Mouse (Mus musculus): Measurements from ENCODE around the gene Nip7.
"Not testable (repeated sequence)": the region's sequence is repeated elsewhere in the genome, so short reads cannot be mapped to it uniquely, and the experiment has no call there.

Gene Nip7

DNA sequence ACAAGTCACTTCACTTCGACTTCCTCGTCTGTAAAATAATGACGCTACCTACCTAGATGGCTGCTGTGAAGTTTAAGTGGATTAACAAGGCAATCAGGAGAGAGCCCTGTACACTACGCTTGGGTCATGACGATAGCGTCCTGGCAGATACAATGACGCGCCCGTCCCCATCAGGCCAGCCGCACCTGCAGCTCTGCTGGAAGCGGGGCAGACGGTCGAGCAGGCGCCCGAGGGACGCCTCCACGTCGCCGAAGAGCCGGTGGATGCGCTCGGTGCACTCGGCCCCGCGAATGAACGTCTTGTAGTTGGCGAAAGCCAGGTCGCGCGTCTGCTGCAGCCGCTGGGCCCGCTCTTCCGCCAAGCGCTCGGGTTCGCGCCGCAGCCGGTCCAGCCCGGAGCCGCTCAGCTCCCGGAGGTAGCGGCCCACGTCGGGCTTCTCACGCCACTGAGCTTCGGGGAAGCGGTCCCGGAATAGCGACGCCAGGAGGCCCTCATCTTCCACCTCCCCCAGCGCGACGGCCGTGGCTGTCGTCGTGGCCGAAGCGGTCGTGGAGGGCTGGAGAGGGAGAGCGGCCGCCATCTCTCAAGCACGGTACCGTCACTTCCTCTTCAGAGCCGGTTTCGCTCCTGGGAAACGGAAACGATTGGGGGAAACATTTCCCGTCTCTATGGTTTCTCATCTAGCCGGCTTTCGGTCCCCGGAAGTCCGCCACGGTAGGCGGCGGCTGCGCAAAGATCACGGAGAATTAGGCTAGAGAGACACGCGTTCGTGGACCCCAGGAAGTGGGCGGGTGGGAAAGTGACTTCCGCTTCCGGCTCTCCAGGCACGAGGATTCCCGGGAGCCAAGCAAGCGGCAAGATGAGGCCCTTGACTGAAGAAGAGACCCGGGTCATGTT is at the start of gene Nip7, which contains the start of gene Cog8:
Gene Nip7, plus strand, starts transcription at position 802 of the 897 bp plus-strand sequence.
Gene Cog8, minus strand, starts transcription at position 614 of the 897 bp plus-strand sequence.
- DNase-seq (ENCODE audit: extremely low spot score, low read depth, low spot score) = peak; percentile 92

DNA sequence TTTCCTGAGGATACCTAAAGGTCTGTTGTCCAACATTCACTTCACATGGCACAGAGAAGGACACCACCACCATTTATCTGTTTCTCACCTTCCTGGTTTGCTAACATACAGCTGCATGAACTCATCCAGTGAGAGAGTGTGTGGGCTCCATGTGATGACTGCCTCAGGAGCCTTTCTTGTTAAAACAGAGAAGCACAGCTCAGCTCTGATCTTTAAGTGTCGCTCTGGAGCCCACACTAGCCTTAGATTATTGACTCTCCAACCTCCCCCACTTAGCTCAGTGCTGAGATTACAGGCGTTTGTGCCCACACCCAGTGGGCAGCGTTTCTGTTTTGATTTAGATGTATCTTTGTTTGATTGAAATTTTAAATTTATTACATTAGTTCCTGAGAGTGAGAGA is 48.9 kb upstream of the Nip7 start:
- no peak for DNase-seq (ENCODE audit: extremely low spot score, low read depth, low spot score)

DNA sequence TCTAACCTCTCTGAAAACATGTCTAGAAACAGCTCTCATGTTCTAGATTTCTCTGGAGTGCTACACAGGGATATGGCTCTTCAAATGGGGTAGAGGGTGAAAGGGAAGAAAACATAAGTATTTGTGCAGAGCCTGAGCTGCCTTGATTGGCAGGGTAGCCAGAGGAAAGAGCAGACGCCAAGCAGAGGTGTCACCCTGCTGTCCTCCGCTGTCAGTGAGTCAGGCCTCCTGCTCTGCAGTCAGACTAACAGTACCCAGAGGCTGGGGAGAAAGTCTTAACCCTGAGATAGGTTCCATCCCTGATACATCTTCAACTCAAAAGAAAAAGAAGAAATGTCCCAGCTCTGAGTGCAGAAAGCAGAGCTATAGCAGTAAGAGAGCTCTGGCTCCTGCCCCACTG is 44.0 kb upstream of the Nip7 start:
- DNase-seq (ENCODE audit: extremely low spot score, low read depth, low spot score) = no peak

DNA sequence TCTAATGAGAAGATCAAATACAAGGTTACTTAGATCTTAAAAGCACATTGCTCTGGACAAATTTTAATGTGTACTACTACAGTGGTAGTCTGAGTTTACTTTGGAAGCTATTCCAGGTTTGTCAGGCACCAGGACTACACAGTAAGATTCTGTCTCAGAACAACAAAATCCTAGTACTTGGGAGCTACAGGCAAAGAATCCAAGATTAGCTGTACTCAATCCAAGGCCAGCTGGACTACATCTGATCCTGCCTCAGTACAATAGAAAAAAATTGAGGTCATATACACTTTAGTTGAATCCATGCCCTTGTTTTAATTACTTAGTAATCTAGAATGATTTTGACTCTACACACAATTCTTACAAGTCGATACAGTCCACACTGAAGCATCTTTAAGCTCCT is 41.8 kb upstream of the Nip7 start:
- no peak for DNase-seq (ENCODE audit: extremely low spot score, low read depth, low spot score)

DNA sequence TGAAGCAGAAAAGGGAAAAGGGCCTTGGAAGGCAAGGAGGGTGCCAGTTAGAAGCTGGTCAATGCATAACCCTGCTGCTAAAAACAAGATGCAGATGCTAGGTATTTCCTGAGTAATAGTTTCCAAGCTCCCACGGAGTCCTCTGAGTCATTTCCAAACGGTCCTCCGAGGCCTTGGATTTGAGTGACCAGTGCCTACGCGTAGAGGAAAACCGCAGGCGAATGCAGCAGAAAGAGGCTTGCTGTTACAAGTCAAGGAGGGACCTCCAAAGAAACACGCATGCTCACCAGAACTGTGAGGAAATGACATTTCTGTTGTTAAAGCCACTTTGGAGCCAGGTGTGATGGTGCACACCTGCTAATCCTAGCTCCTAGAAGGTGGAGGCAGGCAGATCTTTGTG is 33.2 kb upstream of the Nip7 start:
- DNase-seq (ENCODE audit: extremely low spot score, low read depth, low spot score) = no peak

DNA sequence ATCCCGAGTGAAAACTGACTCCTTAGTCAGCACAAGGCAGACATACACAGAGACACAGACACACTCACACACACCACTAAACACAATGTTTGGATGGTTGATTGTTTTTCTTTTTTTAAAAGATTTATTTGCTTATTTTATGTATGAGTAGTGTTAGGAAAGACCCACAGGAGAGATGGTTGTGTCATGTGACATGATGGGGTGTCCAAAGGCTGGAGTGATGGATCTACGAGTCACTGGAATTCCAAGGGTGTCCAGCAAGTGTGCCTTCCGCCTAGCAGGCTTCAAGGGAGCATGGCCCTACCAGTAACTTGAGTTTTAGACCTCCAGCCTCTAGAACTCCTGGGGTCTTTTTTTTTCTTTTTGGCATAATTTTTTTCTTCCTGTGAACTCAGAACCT is 27.4 kb upstream of the Nip7 start:
- DNase-seq (ENCODE audit: extremely low spot score, low read depth, low spot score) = no peak

DNA sequence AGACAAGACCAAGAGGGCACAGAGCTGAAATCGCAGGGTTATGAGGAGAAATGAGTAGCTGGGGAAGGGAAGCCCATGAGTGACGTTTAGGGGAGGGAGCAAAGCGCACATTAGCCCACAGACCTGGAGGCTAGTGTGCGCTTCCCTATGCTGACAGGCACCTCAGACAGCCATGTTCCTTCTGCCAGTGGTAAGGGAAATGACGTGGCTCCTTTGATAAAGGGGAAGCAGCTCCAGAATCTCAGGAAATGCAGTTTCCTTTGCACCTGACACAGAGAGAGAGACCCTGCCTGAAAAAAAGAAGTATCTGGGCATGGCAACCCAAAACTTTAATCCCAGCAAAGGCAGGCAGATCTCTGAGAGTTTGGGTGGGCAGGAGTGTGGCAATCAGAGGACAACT is 26.6 kb upstream of the Nip7 start:
- no peak for DNase-seq (ENCODE audit: extremely low spot score, low read depth, low spot score)

DNA sequence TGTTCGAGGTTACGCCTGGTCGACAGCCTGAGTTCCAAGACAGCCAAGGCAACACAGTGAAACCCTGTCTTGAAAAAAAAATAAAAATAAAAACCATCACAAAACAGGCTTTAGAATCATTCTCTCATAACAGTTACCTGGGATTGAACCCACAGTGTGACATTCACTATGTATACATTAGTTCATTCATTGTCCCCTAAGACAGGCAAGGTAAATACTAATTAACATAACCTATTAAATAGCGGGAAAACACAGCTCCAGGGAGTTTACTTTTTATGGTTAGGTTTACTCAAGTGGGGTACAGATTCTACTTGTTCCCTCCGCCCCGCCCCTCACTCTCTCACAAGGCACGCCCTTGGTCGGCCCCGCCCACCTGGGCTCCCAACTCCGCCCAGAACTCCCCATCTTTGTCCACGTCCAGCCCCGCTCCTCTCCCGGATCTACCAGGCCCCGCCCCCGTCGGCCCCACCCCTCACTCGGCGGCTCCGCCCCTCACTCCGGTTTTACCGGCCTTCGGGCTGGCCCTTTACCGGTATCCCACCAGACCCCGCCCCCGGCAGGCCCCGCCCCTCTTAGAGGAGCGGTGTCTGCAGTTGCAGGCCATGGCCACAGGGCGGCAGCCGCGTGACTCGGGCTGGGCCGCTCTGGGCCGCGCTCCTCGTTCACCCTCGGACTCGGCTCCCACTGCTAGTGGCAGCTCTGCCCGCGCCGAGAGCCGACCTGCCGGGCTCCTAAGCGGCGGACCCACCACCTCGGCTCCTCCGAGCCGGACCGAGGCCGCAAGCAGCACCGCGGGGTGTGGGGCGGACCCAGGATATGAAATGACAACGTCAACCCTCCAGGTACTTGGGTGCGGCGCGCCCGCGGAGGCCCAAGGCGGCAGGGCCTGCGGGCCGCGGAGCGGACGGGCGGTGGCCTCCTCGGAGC is 25.8 kb upstream of the Nip7 start, which contains the start of gene Vps4a:
Gene Vps4a, plus strand, starts transcription at position 573 of the 927 bp plus-strand sequence.
- DNase-seq (ENCODE audit: extremely low spot score, low read depth, low spot score) = peak; percentile 54

DNA sequence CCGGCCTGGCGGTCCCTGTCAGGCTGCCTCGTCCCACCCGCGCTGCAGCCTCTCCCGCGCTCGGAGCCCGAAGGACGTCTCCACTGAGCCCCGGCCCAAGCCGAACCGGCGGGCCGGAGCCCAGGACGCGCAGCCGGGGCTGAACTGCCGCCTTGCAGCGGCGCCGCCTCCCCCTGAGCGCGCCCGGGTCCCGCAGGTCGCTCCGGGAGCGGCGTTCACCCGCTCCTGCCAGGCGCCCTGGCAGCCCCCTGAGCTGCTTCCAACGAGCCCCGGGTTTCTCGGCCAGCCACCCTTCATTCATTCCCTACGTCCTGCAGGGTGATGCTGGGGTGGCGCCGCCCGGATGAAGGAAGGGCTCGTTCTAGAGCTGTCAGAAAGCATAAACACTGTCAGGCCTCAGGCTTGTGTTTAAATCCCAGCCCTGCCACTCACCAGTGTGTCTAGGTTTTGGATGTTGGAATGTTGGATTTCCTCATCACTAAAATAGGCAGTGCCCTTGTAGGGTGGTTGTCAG is 25.0 kb upstream of the Nip7 start:
- DNase-seq (ENCODE audit: extremely low spot score, low read depth, low spot score) = no peak

DNA sequence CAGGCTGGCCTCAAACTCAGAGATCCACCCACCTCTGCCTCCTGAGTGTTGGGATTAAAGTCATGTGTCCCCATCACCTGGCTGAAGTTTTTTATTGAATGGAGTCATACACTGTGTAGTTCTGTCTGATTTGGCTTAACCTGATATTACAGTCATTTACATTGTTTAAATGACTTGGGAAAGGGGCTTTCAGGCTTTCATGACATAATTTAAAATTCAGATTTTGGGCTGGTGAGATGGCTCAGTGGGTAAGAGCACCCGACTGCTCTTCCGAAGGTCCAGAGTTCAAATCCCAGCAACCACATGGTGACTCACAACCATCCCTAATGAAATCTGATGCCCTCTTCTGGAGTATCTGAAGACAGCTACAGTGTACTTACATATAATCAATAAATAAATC is 23.1 kb upstream of the Nip7 start:
- DNase-seq (ENCODE audit: extremely low spot score, low read depth, low spot score) = not testable (repeated sequence)

DNA sequence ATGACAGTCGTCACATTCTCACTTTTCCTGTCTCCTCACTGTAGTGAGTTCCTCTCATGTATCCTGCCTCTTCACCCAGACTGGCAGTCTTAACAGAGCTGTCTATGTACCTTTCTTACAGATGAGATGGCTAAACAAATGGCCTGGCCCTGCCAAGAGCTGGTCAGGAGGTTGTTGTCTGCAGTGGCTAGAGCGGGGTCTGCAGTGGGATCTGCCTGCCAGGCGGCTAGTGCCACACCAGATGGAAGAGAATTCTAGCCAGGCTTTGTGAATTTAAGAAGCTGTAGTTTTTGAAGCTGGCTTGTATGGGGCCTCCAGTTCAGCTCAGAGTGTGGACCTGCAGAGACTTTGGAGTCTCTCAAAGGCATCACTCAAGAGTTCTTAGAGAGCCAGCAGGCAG is 21.0 kb upstream of the Nip7 start:
- DNase-seq (ENCODE audit: extremely low spot score, low read depth, low spot score) = no peak

DNA sequence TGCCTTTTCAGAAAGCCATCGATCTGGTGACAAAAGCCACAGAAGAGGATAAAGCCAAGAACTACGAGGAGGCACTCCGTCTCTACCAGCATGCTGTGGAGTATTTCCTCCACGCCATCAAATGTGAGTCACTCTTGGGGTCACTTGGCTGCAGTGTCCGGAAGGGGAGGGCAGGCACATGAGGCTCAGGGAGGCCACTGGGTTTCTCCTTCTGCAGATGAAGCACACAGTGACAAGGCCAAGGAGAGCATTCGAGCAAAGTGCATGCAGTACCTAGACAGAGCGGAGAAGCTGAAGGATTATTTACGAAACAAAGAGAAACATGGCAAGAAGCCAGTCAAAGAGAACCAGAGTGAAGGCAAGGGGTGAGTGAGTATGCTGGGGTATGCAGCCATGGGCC is 20.1 kb upstream of the Nip7 start:
- no peak for DNase-seq (ENCODE audit: extremely low spot score, low read depth, low spot score)

DNA sequence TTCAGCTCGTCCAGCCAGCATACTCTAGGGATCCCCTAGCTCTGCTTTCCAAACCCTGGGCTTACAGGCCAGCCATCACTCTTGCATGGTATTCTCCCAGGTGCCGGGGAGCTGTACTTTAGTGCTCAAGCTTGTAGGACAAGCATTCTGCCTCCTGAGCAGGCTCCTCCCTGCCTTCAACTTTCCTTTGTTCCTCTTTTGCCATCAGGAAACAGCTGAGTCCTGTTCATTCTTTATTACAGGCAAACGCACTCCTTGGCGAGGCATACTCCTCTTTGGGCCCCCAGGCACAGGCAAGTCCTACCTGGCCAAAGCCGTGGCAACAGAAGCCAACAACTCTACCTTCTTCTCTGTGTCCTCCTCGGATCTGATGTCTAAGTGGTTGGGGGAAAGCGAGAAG is 16.0 kb upstream of the Nip7 start:
- no peak for DNase-seq (ENCODE audit: extremely low spot score, low read depth, low spot score)

DNA sequence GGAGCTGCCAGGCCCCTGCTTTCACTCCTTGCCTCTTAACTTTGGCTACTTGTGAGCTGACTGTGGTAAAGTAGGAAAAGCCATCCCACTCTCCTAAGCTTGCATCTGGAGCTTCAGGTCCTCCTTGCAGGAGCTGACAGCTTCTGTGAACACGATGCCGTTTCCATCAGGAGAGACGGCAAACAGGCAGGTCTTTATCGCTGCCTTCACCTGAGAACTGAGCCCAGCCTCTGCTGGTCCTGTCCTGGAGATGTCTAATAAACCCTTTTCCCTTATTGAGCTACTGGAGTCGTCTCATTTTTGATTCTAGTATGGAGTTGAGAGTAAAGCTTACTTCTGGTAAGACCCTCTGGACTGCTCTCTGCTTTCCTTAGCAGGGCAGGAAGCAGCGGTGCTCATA is 11.2 kb upstream of the Nip7 start:
- no peak for DNase-seq (ENCODE audit: extremely low spot score, low read depth, low spot score)

DNA sequence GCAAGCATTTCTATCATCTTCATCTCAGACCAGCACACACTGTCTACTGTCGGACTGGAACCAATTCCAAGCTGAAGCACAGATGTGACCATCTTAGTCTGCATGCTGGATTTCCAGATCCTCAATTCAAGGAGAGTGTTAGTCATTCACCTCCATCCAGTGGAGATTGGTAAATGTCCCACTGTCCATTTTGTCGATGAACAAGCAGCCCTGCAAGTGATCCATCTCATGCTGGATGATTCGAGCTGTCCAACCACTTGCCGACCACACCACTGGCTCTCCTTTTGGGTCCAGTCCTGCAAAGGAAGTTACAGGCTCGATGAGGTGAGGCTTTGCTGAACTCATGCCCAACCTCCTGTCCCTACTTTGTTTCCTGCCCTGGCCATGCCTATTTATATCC is 9.7 kb upstream of the Nip7 start:
- DNase-seq (ENCODE audit: extremely low spot score, low read depth, low spot score) = no peak

DNA sequence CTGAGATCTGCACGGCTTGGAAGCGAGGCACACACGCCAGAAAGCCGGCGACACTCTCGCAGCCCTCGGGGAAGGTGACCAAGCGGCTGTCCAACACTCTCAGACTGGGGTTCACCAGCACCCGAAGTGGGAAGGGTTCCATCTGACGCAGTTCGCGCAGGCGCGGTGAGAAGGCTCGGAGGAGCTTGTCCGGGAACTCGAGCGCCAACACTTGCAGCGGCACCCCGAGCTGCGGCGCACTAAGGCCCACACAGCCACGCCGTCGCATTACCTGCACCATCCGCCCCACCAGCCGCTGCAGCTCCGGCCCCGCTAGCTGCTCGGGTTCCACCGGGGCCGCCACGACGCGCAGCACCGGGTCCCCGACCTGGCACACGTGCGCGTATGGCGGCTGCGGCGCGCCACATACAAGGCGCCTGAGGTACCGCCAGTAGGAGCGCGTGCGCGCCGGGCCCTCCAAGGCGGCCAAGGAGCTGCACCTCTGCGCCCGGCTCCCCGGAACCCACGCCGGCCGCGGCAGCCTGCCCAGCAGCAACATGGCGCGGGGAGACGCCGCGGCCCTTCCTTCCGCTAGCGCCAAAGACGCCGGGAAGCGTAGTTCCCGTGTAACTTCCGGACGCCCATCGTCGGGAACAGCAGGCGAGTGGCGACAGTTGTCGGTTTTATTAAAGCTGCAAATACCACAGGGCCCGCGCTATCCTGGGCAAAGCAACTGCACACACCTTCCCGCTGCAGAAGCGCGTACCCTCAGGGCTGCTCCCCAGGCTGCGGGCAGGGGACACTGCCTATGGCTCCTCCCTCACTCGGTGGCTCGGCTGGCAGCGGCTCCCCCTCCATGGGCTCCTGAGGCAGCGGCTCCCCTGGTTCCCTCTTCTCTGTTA is 8.4 kb upstream of the Nip7 start, which contains the start of gene Pdf:
Gene Pdf, minus strand, starts transcription at position 554 of the 881 bp plus-strand sequence.
- DNase-seq (ENCODE audit: extremely low spot score, low read depth, low spot score) = no peak

DNA sequence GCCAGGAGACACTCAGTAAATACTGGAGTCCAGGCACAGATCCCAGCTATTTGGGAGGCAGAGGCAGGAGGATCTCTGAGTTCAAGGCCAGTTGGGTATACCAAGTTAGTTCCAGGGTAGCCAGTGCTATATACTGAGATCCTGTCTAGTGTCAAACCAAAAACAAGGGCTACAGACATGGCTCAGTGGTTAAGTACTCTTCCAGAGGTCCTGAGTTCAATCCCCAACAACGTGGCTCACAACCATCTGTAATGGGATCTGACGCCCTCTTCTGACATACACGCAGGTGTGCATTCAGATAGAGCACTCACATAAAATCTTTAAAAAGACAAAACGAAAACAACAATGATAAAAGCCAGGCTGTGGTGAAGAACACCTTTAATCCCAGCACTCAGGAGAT is 7.2 kb upstream of the Nip7 start:
- no peak for DNase-seq (ENCODE audit: extremely low spot score, low read depth, low spot score)

DNA sequence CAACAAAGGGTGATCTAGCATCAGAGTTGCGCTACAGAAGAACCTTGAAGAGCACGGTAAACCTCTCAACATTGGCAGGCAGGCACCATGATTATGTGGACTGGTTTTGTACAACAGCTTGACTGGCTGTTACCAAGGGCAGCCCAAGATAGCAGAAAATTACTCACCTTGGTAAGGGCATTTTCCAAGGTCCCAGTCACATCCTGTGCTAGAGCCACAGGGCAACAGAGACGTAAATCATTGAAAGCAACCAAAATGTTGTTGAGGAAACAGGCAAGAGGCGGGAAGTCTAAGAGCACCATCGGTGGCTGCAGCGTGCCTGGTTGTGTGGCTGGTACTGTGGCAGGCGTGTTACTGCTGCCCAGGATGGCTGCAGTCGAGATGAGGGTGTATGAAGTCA is 4.6 kb upstream of the Nip7 start:
- no peak for DNase-seq (ENCODE audit: extremely low spot score, low read depth, low spot score)

DNA sequence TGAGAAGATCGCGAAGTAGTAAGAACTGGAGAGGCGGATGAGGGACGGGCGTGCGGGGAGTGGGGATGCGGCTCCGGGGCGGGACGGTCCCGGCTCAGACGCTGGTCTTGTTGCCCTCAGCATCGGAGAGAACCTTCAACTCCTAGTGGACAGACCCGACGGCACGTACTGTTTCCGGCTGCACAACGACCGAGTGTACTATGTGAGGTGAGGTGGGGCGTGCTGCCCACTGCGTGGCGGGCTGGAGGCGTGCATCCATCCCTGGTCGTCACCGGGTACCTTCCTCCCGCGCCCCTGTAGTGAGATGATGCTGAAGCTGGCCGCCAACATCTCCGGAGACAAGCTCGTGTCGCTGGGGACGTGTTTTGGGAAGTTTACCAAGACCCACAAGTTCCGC is 294 bp downstream of the Nip7 start:
- no peak for DNase-seq (ENCODE audit: extremely low spot score, low read depth, low spot score)

DNA sequence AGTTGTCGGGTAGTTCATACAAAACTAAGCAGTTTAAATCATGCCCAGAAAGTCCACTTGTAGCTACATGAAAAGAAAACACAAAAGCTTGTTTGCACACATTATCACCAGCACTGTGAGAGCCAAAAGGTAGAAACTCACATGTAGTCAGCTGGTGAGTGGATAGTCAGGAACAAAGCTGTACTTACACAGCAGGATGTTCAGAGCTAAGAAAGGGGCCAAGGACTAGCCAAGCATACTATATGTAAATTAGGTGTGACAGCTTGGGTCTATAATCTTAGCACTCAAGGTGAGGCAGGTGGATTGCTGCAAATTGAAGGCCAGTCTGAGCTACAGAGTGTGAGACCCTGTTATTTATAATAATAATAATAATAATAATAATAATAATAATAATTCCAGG is 5.9 kb downstream of the Nip7 start:
- no peak for DNase-seq (ENCODE audit: extremely low spot score, low read depth, low spot score)

All from hindlimb bud, embryonic 11.5 days (tissue).